Mouse (Mus musculus) E14TG2a.4 (cell line): Measurements from ENCODE around the gene Xntrpc.
A peak's percentile ranks its signal among the peaks of the same experiment; 100 is the strongest.

Experiments
- CTCF ChIP-seq: conservative IDR thresholded peaks from 2 replicates; pipeline ENCODE4 v1.5.1; 2014; ENCODE audit warnings: low read length
- NANOG ChIP-seq: IDR thresholded peaks from 2 replicates; pipeline ENCODE4 v1.6.1; 2014; ENCODE audit warnings: borderline replicate concordance, low read length, mixed read lengths

- peak; percentile 91 for TF ChIP-seq CTCF
- TF ChIP-seq NANOG: no peak
These were observed 72.0 kb downstream of the Xntrpc start for GRCm38 (mm10) chr7:102137464-102137863.
